Mouse (Mus musculus): Measurements from ENCODE around the gene Med13. TPM values are rescaled to one million over a fixed set of nuclear protein-coding genes. Genes with fewer than 3 reads are reported as not detected.
A peak's percentile ranks its signal among the peaks of the same experiment; 100 is the strongest.

The Med13 gene
- total RNA-seq (2021): 10 to 100 TPM; 42.3 to 42.5 TPM
- long read RNA-seq, experiment 1, partial matches to known transcripts: 0 of 1 reads
- long read RNA-seq, experiment 1, other reads (novel, unspliced or antisense): 1 of 1 reads
- long read RNA-seq, experiment 2, partial matches to known transcripts: 7 of 8 reads
- long read RNA-seq, experiment 2, other reads (novel, unspliced or antisense): 1 of 8 reads

DNA sequence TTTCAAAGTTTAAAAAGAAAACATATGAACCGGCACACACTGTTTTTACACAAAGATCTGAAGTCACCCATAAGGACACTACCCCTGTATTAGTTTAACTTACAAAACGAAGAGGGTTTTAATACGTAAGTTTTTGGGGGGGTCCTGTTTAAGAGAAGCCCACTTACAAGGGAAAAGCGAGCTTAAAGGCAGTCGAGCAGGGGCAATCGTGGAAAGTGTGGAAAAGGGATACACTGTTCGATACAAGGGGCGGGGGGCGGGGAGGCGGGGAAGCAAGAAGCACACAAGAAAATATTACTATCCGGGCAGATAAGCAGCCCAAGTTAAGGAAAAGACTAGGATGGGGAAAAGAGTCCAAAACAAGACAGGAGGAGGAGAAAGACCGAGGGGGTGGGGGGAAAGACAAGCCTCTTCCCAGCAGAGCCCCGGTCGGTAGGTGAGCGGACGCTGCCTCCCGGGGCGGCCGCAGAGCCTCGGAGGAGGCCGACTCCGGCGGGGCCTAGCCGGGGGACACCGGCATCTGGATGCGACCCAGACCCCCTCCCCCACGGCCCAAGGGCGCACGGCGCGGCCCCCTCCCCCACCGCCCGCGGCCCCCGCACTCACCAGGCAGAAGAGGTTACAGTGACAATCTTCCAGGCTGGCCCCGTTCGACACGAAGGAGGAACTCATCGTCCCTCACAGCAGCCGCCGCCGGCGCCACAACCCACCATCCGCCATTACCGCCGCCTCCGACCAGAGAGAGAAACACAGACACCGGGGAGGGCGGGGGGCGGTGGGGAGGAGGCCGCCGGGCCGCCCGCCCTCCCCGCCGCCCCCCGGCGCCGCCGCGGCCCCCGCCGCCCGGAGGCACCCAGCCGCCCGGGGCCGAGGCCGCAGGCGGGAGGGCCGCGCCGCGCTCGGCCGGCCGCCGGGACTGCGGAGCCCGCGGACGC lies at the start of gene Med13:
Gene Med13, minus strand, starts transcription at position 749 of the 935 bp plus-strand sequence.
- DNase-seq (ENCODE audit: low spot score in 2 of 2): peak; percentile 46 to 55

DNA sequence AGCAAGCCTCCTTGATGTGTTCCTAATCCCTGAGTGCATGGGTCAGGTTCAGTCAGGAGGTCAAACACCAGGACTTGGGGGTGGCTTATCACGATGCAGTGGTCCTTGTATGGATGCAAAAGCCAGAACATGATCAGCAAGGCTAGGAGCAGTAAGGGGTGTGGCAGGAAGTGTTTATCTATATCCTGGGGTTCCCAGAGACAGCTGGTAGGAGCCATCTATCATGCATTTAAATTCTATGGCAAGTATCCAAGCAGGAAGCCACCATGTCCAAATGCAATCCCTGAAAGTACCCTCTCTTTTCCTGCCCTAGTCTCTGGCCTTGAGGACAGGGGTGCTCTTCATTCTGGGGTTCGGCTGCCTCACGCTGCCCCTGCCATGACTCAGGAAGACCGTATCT lies 47.2 kb upstream of the Med13 start:
- no peak for DNase-seq (ENCODE audit: low spot score in 2 of 2)

DNA sequence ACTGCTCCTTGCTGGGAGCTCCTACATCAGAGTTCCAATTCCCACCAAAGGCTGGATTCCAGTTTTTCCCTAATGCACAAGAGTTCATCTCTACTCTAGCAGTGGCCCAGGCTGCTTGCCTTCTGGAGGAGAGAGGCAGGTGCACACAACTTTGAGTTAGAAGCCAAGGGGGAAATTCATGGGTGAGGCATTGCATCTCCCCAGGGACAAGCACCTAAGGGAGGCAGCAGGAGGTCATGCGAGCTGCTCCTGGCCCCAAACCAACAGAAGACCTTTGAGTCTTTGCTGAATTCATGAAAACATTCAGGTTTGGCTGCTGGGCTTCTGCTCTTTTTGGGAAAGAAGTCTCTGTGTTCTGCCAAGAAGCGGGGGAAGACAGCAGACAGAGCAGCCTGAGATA lies 46.4 kb upstream of the Med13 start:
- DNase-seq (ENCODE audit: low spot score in 2 of 2): no peak

DNA sequence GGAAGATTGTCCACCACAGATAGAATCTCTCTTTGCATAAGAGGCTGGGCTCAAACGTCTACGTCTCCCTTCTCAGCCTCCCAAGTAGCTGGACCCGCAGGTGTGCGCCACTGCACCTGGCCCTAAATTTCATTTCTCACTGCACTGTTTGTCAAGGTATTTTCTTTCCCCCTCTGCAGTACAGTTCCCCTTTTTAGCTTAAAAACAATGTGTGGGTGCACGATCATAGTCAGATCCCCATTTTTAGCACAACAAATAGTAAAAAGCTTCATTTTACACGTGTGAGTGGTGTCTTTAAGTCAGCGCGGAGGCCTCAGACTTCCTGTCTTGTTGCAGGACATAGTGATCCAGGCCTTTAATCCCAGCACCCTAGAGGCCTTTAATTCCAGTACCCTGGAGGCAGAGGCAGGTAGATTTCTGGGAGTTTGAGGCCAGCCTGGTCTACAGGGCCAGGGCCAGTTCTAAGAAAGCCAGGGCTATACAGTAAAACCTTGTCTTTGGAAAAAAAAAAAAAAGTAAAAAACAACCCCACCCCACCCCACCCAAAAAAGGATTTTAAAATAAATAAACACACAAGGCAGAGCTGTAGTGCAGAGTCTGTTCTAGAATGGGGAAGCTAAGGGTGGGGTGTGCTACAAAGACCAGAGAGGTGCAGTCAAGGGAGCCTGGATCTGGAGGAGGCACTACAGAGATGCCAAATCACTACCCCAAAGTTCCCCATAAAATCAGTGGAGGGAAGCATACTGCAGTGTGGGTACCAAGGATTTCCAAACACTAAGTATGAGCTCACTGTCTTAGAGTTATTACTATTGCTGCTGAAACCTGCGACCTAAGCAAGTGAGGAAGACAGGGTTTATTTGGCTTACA lies 42.1 kb upstream of the Med13 start:
- no peak for DNase-seq (ENCODE audit: low spot score in 2 of 2)

DNA sequence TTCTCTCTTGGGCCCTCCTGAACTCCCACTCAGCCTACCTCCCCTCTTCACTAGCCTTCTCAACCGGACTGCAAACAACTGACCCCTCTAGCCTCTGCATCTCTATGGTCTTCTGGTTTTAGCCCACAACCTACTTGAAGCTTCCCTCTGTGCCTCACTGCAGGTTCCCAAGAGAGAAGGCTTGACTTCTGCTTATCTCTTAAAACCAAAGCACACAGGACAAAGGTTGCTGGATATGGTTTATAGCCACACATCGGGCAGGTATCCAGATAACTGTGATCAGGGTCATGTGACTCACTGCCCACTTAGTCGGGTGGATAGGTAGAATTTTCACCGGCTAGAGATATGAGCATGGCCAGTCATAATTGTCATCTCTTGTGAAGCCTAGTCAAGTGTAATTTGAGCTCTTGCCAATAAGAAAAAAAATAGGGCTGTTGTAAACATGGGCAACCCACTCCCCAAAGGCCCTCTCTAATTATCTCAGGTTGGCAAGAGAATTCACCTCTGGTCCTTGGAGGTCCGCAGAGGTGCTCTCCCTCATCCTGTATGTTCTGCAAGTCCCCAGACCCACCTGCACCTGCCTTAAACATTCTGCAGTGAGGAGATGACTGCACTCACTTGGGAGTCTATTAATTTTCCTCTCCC lies 39.7 kb upstream of the Med13 start:
- DNase-seq (ENCODE audit: low spot score in 2 of 2): no peak

DNA sequence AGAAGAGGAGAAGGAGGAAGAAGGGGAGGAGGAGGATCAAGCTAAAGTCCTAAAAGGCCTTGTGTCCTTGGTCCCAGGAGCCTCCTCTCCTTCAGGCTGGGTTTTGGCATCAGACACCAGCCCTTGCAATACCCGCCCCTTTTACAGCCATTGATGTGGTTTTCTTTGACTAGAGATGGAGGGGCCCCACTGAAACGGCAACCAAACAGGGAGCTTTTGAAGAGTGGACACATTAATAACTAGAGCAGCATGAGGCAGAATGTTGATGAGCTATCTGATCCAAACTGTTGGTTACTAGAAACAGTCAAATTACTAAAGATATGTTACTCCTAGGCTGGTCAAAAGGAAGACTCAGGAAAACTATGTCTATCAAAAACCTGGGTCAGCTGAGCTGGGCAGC lies 39.1 kb upstream of the Med13 start:
- no peak for DNase-seq (ENCODE audit: low spot score in 2 of 2)

DNA sequence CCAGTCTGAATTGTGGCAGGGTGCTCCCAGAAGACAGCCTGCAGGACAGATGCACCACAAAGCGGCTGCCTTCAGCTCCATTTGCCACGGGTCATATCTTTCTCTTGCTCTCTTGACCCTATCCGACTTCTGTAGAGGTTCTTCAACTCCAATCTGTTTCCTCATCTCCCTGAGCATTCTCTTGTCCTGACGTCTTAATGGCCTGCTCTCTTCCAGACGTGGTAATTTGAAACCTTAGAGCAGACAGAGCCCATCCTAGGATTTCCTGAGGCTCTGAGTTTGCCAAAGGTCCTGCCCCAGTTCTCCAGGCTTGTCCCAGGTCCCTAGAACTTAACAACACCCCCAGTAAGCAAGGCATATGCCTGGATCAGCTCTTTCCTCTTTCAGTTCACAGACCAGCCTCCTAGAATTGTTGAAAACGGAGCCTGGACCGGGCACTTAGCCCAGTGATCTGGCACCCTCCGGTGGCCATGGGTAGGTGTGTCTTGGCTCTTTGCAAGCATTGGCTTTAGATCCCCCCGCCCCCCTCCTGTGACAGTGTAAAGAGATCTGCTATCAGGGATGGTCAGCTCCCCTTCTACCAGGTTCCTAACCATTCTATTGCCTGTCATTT lies 38.2 kb upstream of the Med13 start:
- peak; percentile 42 to 44 for DNase-seq (ENCODE audit: low spot score in 2 of 2)

DNA sequence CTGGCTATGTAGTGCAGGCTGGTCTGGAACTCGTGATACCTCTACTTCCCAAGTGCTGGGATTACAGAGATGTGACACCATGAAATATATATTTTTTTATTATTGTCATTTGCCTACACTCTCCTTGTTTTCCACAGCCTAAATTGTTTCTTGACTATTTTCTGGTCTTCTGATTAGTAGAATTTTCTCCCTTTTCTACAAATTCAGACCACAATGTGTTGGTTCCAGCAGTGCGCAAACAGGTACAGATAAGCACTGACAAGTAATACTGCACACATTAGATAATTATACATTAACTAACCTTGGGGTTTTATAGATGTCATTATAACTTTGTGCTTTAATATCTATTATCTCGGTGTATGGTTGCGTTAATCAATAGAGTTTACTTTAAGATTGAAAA lies 37.7 kb upstream of the Med13 start:
- DNase-seq (ENCODE audit: low spot score in 2 of 2): no peak

DNA sequence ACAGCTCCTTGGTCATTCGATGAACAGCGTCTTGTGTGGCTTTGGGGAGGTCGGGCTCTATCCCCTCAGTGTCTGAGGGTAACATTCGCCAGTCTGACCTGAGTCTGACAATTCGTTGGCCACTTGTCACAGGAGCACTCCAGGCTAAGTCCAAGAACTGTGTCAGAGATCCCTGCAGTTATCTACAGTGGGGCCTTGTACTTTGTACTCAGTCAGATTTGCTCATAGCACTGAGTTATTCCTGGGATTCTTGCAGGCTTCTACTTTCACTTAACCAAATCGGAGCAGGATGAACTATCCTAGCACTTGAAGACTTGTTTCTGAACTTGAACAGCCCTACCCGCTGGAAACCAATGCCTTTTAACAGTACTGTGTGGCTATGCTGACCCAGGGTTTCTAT lies 34.3 kb upstream of the Med13 start:
- no peak for DNase-seq (ENCODE audit: low spot score in 2 of 2)

DNA sequence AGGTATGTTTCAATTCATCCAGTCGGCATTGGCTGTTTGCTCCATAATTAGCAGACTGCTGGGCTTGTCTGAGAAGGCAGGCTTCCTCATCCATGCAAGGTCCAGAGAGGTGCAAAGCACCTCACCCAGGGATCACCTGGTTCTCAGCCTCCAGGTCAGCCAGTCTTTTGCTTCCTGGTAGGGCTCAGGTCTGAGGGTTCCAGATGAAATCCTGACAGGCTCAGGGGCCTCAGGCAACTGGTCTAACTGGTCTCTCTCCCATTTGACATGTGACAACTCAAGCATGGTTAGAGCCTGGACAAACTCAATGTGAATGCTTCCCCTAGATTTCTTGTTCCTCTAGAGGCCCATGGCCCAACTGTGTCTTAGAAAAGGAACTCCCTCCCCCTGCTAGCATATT lies 32.9 kb upstream of the Med13 start:
- no peak for DNase-seq (ENCODE audit: low spot score in 2 of 2)

DNA sequence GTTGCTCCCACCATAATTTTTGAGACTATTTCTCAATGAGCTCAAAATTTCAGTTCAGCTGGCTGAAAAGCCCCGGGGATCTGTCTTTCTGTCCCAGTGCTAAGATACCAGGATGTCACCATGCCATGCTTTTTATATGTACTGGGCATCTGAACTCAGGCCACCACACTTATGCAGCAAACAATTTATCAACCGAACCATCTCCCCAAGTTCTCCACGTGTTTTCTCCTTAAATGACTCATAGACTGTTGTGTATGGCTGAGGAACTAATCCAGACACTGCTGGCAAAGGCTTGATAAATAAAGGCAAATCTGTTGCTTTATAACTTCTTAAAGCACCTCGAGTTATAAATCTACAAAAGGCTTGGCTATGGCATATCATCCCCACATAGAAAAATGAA lies 32.1 kb upstream of the Med13 start:
- no peak for DNase-seq (ENCODE audit: low spot score in 2 of 2)

DNA sequence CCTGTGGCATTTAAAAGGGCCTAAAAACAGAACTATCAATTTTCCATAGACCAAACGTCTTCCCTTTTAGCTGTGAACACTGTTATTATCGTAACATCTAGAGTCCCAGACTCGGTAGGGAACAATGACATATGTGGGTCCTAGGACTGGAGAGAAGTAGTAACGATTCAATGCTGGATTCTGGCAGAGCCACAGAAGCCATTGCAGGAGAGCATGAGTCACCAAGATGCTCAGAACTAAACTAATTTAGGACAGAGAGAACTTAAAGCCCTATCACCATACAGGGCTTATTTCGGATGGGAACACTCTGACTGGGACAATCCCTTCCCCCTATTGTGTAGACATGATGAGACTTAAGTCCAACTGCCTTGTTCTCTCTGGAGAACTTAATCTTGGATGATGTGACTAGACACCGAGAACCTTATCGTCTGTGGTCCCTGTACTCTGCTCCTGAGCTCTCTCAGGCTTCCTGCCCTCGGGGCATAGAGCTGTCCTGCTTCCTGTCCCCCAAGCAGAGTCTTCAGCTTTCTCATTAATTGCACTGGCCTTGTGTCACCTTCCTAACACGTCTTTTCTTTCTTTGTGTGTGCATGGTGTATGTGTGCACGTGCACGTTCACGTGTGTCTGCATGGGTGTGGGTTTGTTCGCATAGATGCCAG lies 31.5 kb upstream of the Med13 start:
- DNase-seq (ENCODE audit: low spot score in 2 of 2): no peak

DNA sequence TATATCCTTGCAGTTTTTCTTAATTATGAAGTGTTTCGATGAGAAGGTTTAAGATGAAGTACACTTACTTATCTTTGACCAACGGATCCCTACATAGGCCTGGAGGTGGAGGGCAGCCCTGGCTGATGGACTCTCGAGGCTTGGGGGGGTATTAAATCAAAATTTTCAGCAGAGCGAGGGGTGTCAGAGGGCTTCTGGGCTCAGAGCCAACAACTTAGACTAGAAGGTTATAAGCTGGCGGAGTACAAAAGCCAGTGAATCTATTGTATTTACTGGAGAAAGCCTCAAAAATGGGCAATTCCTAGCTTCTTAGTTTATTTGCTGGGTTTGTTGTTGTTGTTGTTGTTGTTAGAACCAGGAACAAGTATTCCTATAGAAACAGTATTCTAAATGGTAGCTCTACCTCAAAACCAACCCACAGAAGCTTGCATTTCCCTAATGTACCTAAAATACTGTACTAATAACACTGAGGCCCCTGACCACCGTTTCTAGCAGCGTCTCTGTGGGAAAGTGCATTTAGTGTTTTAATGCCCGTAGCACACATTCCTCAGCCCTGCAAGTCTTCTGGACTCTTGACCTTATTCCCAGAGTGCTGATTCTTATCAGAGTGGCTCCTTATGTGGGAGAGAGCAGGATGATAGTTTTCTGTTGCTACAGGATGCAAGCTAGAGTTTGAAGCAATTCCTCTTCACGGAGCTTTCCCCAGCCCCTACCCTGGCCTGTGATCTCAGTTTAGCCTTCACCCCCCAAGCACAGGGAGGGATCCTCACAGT lies 29.9 kb upstream of the Med13 start:
- no peak for DNase-seq (ENCODE audit: low spot score in 2 of 2)

DNA sequence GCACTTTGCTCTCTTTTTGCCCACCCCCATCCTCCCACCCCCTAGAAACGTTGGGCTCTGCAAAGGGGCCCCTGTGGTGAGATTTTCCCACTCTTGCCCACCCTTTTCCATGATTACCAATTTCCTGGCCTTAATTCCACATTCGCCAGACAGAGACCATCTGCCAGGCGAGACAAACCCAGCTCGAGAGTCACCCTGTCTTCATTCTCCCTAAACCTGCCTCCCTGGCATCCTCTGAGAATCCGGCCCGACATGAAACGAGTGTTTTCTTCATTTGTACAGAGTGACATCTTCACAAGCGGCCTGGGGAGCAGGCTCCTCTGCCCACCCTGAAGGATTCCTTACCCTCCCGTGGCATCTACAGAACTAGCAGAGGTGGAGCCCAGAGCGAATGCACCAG lies 29.2 kb upstream of the Med13 start:
- no peak for DNase-seq (ENCODE audit: low spot score in 2 of 2)

DNA sequence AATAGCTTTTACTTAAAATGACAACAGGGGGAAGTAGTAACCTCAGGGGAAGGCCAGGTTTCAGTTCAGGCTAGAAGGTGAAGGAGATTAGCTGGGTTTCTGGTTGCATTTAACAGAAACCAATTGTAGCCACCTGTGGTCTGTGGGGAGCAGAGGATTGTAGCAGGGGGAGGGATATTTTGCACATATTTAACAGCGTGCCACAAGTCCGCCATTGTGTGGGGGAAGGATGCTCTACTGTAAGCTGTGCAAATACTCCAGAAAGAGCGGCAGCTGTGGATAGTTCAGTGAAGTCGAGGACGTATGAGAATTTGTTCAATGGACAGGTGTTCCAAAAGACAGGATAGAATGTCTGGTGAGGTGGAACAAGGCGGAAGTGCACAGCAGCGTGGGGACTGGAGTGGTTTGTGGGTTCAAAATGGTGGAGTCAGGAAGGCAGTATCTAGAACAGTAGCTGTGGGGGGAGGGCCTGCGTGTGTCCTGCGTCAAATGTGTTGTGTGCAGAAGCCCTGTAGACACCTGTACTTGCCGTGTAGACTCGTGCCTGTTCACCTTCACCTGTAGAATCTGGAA lies 28.4 kb upstream of the Med13 start:
- DNase-seq (ENCODE audit: low spot score in 2 of 2): no peak

DNA sequence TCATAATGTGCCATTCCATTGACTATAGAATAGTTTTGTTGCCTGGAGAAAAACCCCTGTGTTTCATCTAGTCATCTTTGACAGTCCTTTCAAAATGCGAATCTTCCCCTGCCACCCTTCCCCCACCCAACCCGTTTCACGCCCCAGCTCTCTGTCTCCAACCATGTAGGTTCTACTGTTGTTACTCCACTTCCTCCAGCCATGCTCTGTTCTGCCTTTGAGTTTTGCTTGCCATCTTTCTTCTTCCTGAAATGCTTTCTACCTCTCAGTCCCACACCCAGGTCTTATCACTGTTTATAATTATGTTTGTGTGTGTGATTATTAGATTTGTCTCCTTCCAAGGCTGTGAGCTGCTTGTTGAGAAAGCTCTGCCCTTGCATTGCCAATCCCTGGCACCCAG lies 26.7 kb upstream of the Med13 start:
- no peak for DNase-seq (ENCODE audit: low spot score in 2 of 2)

DNA sequence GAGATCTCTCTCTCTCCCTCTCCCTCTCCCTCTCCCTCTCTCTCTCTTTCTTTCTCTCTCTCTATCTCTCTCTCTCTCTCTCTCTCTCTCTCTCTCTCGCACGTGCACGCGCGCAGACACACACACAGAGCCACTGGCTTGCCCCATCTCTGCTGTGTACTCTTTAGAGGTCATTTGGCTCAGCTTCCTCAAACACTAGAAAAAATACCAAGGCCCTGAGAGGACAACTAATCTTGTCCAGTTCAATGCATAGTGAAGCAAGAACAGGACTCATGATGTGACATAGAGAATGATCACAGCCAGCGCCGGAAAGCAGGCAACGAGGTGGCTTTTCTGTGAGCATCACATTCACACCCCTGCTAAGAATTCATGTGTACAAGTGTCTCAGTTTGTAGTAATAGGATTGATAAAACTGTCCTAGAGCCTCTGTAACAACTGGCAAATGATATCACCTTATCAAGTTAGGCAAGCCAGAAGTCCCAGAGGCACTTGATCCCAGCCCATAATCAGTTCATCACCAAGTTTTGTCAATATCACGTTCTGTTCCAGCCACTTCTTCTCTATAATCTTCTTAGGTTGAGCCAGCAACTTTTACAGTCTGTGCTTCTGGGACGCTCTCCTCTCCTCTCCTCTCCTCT lies 25.2 kb upstream of the Med13 start:
- no peak for DNase-seq (ENCODE audit: low spot score in 2 of 2)

DNA sequence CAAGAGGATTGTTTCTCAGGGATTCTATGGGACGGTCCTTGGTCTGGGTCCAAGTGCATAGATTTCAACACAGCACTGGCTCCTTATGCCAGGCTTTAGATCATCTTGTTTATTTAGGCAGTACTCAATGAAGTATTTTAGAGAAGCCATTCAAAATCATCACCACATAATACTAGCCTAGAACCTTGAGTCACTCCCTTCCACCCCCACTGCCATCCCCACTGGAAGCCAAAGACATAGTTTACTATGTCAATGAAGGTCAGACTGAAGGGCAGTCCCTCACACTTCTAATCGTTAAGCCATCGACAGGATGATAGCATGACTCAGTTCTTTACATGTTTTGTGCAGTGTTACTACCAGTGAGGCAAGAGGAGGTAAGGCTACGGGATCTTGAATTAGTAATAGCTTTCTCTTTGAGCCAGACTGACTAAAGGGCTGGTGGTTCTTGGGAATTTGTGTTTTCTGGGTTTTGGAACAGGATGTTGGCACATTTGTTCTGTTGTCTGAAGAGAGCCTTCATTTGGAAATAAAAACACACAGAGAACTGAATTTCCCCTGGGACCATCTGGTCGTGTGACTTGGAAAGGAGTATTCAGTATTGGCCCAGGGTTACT lies 24.2 kb upstream of the Med13 start:
- no peak for DNase-seq (ENCODE audit: low spot score in 2 of 2)

Measured in adrenal gland, adult 18-20 months (tissue).